Mouse (Mus musculus): ENCODE measurements around the gene Erbb2.

DNA sequence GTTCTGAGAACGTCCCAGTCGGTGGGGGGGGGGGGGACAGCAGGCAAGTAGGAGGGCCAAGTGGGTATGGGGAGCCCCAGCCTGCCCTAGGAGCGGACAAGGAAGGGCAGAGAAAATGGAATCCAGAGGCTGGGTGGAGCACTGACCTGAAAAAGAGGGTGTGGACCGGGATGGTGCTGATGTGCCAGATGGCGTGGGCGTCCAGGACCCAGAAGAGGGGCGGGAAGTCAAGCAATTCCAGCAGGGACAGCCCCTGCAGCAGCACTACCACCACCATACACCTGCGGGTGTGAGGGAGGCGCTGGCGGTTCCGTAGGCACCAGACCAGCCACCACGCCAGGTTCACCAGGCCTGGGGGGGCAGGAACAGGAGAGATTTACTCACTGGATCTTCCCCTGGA lies 22.1 kb upstream of the Erbb2 start:
- no peak for TF ChIP-seq HCFC1 (IDR thresholded peaks at IDR 0.05; ENCODE audit: borderline replicate concordance, insufficient read depth, low read length)
- TF ChIP-seq ZNF384 (IDR thresholded peaks at IDR 0.05; ENCODE audit: low read depth, low read length): no peak
